Mouse (Mus musculus): Measurements from ENCODE around the gene Aprt.

Aprt gene

GRCm38 (mm10) chr8:122576648-122577022 is at the start of gene Aprt:
Gene Aprt (minus strand): TSS chr8:122576909.
- peak; percentile 91 for DNase-seq

GRCm38 (mm10) chr8:122625811-122626210 is 49.1 kb upstream of the Aprt start:
- no peak for DNase-seq

GRCm38 (mm10) chr8:122624653-122625052 is 47.9 kb upstream of the Aprt start:
- DNase-seq: no peak

- no peak for DNase-seq
Measured at GRCm38 (mm10) chr8:122623844-122624642, 47.3 kb upstream of the Aprt start.

GRCm38 (mm10) chr8:122622727-122623126 is 46.0 kb upstream of the Aprt start, which contains the start of gene Pabpn1l:
Gene Pabpn1l (minus strand): TSS chr8:122622739.
- DNase-seq: no peak

GRCm38 (mm10) chr8:122620446-122620845 is 43.7 kb upstream of the Aprt start:
- DNase-seq: no peak

- no peak for DNase-seq
Measured at GRCm38 (mm10) chr8:122618660-122619378, 42.1 kb upstream of the Aprt start.

- peak; percentile 76 for DNase-seq
Measured at GRCm38 (mm10) chr8:122617947-122618546, 41.3 kb upstream of the Aprt start.

- no peak for DNase-seq
Measured at GRCm38 (mm10) chr8:122616181-122616905, 39.6 kb upstream of the Aprt start.

- DNase-seq: peak; percentile 93
Measured at GRCm38 (mm10) chr8:122611295-122612133, 34.8 kb upstream of the Aprt start, which contains the start of the genes Galns and Trappc2l. Gene Galns (minus strand): TSS chr8:122611463. Gene Trappc2l (plus strand): TSS chr8:122611640.

GRCm38 (mm10) chr8:122610612-122611277 is 34.0 kb upstream of the Aprt start:
- no peak for DNase-seq

- DNase-seq: no peak
Measured at GRCm38 (mm10) chr8:122610209-122610608, 33.5 kb upstream of the Aprt start.

GRCm38 (mm10) chr8:122606810-122607209 is 30.1 kb upstream of the Aprt start:
- DNase-seq: no peak

- DNase-seq: no peak
Measured at GRCm38 (mm10) chr8:122605367-122605766, 28.7 kb upstream of the Aprt start.

- DNase-seq: no peak
Measured at GRCm38 (mm10) chr8:122604640-122605039, 27.9 kb upstream of the Aprt start.

GRCm38 (mm10) chr8:122600666-122601065 is 24.0 kb upstream of the Aprt start:
- DNase-seq: no peak

- DNase-seq: no peak
Measured at GRCm38 (mm10) chr8:122596031-122596430, 19.3 kb upstream of the Aprt start.

GRCm38 (mm10) chr8:122593783-122594507 is 17.2 kb upstream of the Aprt start:
- no peak for DNase-seq

GRCm38 (mm10) chr8:122593240-122593639 is 16.5 kb upstream of the Aprt start:
- no peak for DNase-seq

GRCm38 (mm10) chr8:122586749-122587148 is 10.0 kb upstream of the Aprt start:
- no peak for DNase-seq

- no peak for DNase-seq
Measured at GRCm38 (mm10) chr8:122586171-122586570, 9.5 kb upstream of the Aprt start.
